Mouse (Mus musculus) thymus, adult 2 months (tissue): Measurements from ENCODE around the gene Lrfn2. TPM values are rescaled to one million over a fixed set of nuclear protein-coding genes. Genes with fewer than 3 reads are reported as not detected.

Source experiments
- DNase-seq: peaks from one replicate; pipeline ENCODE4 v3.0.0; 2021
- H3K27ac ChIP-seq: fragments of 200-500 bp; 2 replicates; pipeline ENCODE4 v1.5.1; 2012; ENCODE audit warnings: low read length, control low read depth; ENCODE audit not compliant: control insufficient read depth, insufficient read depth
- H3K27me3 ChIP-seq: fragments of 200-500 bp; 2 replicates; pipeline ENCODE4 v1.6.1; 2012; ENCODE audit warnings: mild to moderate bottlenecking, low read length, moderate library complexity, mixed read lengths; ENCODE audit not compliant: control insufficient read depth, insufficient read depth
- H3K36me3 ChIP-seq: fragments of 200-500 bp; 2 replicates; pipeline ENCODE4 v1.6.1; 2012; ENCODE audit warnings: mild to moderate bottlenecking, low read length, moderate library complexity; ENCODE audit not compliant: control insufficient read depth, insufficient read depth
- H3K4me1 ChIP-seq: fragments of 200-500 bp; replicated peaks from 2 replicates; pipeline ENCODE4 v1.6.1; 2012; ENCODE audit warnings: low read length; ENCODE audit not compliant: control insufficient read depth, insufficient read depth
- H3K4me3 ChIP-seq: fragments of 200-500 bp; 2 replicates; pipeline ENCODE4 v1.5.1; 2012; ENCODE audit warnings: mild to moderate bottlenecking, low read length, control low read depth, moderate library complexity; ENCODE audit not compliant: control insufficient read depth, insufficient read depth
- CTCF ChIP-seq: fragments of 200-500 bp; IDR thresholded peaks from 2 replicates; pipeline ENCODE4 v1.5.1; 2012; ENCODE audit warnings: mild to moderate bottlenecking, control low read depth, low read length, moderate library complexity, borderline replicate concordance; ENCODE audit not compliant: control insufficient read depth, poor library complexity, insufficient read depth; ENCODE audit errors: extremely low read depth
- POLR2A ChIP-seq: fragments of 200-500 bp; IDR thresholded peaks from 2 replicates; pipeline ENCODE4 v1.6.1; 2012; ENCODE audit warnings: mild to moderate bottlenecking, low read length, control low read depth, moderate library complexity; ENCODE audit not compliant: control insufficient read depth, poor library complexity, insufficient read depth; ENCODE audit errors: extremely low read depth
- WGBS: fragments of 180-500 bp; shearing (Covaris S2); methylation state at CpG from one replicate; pipeline ENCODE4 v1.1.7; 2018; 5-methylcytosine and 5-hydroxymethylcytosine counted together
- polyA plus RNA-seq: library from polyadenylated mRNA; depleted of rRNA; stranded (reverse); fragments of >200 nt; gene quantifications from 2 replicates; pipeline ENCODE4 v1.2.3, GENCODE M21; 2012

The Lrfn2 gene
- polyA plus RNA-seq, 1 experiment: 0.49 TPM

DNA sequence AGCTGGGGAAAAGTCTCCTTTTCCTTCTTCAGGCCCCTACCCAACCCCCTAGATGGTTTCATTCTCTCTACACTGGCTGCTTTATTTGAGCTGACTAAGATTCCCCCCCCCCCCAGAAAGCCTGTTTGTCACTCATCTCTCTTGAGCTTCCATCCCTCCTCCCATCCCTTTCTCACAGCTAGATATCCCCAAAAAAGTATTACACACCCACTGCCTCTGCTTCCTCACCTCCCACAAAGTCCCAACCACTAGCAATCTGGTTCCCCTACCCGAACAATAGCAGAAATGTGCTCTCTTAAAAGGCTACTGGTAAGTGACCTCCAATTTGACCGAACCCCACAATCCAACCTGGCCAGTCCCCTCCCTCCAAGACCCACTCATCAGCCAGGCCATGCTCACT, 9.3 kb upstream of the Lrfn2 start:
- TF ChIP-seq POLR2A (no peak), CTCF (no peak)
- no peak for DNase-seq
- no peaks in the 10 kb centered on the region for H3K27me3 ChIP-seq
- 92% methylated on average over 2 of the region's 2 CpGs for WGBS
- no peaks in the 10 kb centered on the region for H3K4me1 ChIP-seq
- no peaks in the 10 kb centered on the region for H3K36me3 ChIP-seq
- H3K27ac ChIP-seq: no peak overlapping the region
- no peak overlapping the region for H3K4me3 ChIP-seq

DNA sequence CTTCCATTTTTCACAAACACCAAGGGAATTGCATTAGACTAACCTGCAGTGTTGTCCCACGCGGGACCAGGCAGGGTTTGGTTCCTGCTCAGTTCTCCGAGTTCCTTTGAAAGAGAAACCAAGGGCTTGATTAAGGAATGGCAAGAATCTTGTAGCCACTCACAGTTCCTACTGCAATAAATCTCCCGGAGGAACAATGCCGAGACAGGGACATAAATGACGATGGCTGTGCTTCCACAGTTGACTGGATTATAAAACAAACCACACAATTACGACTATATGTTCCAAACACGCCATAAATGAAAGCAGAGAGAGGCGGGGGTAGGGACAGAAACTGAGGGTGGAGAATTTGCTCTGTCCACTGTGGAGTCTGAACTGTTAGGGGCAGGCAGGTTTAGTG, 6.8 kb upstream of the Lrfn2 start:
- WGBS: 41% methylated on average over 9 of the region's 9 CpGs
- no peak overlapping the region for H3K4me3 ChIP-seq
- TF ChIP-seq POLR2A: no peak
- no peak for TF ChIP-seq CTCF
- no peak for DNase-seq
- H3K27me3 ChIP-seq: no peaks in the 10 kb centered on the region
- H3K4me1 ChIP-seq: no peaks in the 10 kb centered on the region
- no peak overlapping the region for H3K27ac ChIP-seq
- H3K36me3 ChIP-seq: no peaks in the 10 kb centered on the region

DNA sequence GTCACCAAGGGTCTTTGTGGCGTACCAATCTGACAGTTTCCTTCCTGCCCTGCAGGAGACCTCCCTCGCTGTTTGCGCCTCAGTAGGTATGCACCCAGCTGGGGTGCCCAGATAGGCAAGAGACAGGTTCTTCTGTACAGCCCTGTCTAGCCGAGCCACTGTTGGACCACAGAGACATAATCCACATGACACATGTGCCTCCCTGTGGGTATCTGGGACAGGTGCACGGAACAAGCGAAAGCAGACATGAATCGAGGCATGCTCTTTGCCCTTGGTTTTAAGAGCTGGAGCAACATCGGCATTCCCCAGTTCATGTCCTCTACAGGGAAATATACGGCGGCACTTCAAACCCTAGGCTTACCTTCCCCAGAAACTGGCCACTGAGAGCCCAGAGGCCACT, 1.2 kb upstream of the Lrfn2 start:
- Histone ChIP-seq H3K27me3 (no peaks in the 10 kb centered on the region; the same call in 1 of the 2 replicates), H3K36me3 (no peaks in the 10 kb centered on the region), H3K4me3 (no peak overlapping the region), H3K27ac (no peak overlapping the region), H3K4me1 (no peaks in the 10 kb centered on the region)
- TF ChIP-seq CTCF: no peak
- no peak for TF ChIP-seq POLR2A
- 28% methylated on average over 10 of the region's 10 CpGs for WGBS
- DNase-seq: no peak

DNA sequence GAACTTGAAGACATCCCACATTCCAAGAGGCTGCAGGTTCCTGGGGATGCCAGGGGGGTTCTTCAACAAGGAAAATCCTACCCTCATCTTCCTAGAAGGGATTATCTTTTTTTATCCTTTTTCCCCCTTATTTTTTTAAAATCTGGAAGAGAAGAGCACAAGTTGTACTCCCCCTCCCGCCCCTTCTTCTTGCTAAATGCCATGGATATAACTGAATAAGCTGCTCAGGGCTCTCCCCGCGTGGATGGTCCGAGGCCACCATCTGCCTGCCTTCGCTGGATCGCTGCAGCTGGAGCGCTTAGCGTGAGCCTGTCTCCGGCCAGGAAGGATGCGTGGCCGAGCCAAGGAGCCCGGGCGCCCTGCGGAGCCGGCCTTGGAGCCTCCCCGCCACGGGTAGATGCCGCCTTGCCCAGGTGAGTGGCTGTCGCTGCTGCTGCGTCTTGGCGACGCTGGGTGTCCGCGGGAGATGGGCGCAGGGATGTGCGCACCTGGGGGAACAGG, 277 bp downstream of the Lrfn2 start:
- Histone ChIP-seq H3K27me3 (no peaks in the 10 kb centered on the region; the same call in 1 of the 2 replicates), H3K27ac (no peak overlapping the region), H3K4me3 (no peak overlapping the region), H3K4me1 (no peaks in the 10 kb centered on the region), H3K36me3 (no peaks in the 10 kb centered on the region)
- TF ChIP-seq POLR2A (no peak), CTCF (no peak)
- DNase-seq: no peak
- WGBS: 13% methylated on average over 26 of the region's 26 CpGs

DNA sequence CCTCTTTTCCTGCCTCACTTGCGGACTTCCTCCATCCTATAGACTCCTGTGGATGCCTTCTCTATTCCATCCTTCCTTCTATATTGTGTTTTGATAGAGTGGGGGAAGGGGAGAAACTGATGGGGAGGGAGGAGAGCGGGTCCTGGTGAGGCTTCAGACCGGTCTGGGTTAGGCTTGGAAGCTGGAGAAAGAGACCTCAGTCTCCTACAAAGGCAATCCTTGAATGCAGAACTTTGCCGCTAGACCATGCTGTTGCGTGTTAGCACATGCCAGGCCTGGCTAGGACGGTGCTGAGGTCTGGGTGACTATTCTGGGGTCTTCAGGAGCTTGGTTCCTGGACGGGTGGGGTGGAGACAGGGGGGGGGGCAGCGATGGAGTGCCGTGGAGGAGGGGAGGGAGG, 737 bp downstream of the Lrfn2 start:
- Histone ChIP-seq H3K36me3 (no peaks in the 10 kb centered on the region), H3K4me1 (no peaks in the 10 kb centered on the region), H3K4me3 (no peak overlapping the region), H3K27me3 (no peaks in the 10 kb centered on the region; the same call in 1 of the 2 replicates), H3K27ac (no peak overlapping the region)
- DNase-seq: no peak
- no peak for TF ChIP-seq POLR2A
- TF ChIP-seq CTCF: no peak
- 27% methylated on average over 9 of the region's 9 CpGs for WGBS

DNA sequence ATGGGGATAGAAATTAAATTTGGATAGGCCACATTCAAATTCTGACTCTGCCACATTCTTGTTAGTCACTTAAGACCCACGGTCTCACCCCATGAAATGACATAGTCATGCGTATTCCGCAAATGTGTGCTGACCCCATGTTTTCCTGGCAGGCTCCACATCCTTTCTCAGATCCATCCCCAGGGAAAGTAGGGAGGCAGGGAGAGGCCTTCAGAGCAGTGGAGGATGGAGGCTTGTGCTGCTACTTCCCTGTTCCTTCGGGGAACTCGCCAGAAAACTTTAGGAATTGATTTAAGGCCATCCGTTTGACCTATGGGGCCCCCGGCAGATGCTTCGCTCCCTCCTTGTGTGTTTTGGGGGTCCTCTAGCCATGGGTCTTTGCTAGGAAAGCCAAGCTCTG, 3.0 kb downstream of the Lrfn2 start:
- no peak for TF ChIP-seq CTCF
- Histone ChIP-seq H3K36me3 (no peaks in the 10 kb centered on the region), H3K27me3 (no peaks in the 10 kb centered on the region; the same call in 1 of the 2 replicates), H3K27ac (no peak overlapping the region), H3K4me1 (no peaks in the 10 kb centered on the region), H3K4me3 (no peak overlapping the region)
- WGBS: 89% methylated on average over 8 of the region's 8 CpGs
- DNase-seq: no peak

DNA sequence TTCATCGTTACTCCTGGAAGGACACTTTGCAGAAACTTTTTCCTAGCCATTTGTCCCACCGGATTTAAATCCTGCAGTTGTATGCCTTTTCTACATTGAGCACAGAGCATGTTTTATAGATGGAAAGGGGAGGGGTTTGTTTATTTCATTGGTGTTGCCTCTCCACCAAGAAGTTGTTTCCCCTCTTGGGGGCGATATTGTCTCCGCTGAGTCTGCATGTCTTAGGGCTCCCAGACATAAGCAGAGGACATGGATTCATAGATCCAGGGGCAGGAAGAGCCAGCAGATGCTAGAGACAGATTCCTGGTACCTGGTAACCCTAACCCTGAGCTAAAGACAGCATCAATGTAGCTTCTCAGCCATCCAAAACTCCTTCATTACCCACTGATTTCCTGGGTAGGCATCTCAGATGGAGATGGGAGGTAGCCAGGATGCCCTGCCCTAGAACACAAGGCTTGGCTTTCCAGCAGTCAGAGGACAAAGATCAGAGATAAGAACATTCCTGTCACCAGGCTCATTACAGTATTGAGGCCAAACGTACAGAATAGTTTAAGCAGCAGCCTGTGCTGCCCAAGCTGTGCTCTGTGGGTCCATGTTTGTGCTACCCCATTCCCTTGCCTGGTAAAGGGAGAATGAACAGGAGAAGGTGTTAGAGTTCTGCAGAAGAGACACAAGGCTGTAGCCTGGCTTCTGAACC, 4.4 kb downstream of the Lrfn2 start:
- Histone ChIP-seq H3K36me3 (no peaks in the 10 kb centered on the region), H3K4me1 (no peaks in the 10 kb centered on the region), H3K27ac (no peak overlapping the region), H3K4me3 (no peak overlapping the region), H3K27me3 (no peaks in the 10 kb centered on the region; the same call in 1 of the 2 replicates)
- TF ChIP-seq CTCF (no peak), POLR2A (no peak)
- WGBS: 71% methylated on average over 5 of the region's 5 CpGs
- no peak for DNase-seq
